Mouse (Mus musculus): Measurements from ENCODE around the gene Agpat2. TPM values are rescaled to one million over a fixed set of nuclear protein-coding genes. Genes with fewer than 3 reads are reported as not detected.

Gene Agpat2
- polyA plus RNA-seq, 1 experiment, result not detected

- WGBS, result under 1% methylated on average over 69 of the region's 70 CpGs
These were observed 23.9 kb upstream of the Agpat2 start, which contains the start of gene Fam69b for GRCm38 (mm10) chr2:26627921-26628739. TSS of gene Fam69b (plus strand) at chr2:26628457.

GRCm38 (mm10) chr2:26626081-26626480, 21.9 kb upstream of the Agpat2 start:
- H3K4me3 ChIP-seq (ENCODE audit: insufficient read depth, low read depth, low read length), result no peak overlapping the region
- WGBS, result 74% methylated on average over 3 of the region's 3 CpGs
- no peak for TF ChIP-seq CTCF (IDR thresholded peaks at IDR 0.05; ENCODE audit: insufficient read depth, low read depth, low read length)
- no peak for TF ChIP-seq POLR2A (IDR thresholded peaks at IDR 0.05; ENCODE audit: insufficient read depth, low read depth, low read length)
- H3K4me1 ChIP-seq (ENCODE audit: control insufficient read depth, insufficient read depth, low read length), result peaks cover 24% of the 10 kb centered on the region
- no peak overlapping the region for H3K27ac ChIP-seq (ENCODE audit: insufficient read depth, low read depth, low read length)

More at GRCm38 (mm10) chr2:26627921-26628739, 23.9 kb upstream of the Agpat2 start, which contains the start of gene Fam69b:
- Histone ChIP-seq H3K27ac (ENCODE audit: insufficient read depth, low read depth, low read length) (peak within 1 kb of the TSS; percentile 70), H3K4me3 (ENCODE audit: insufficient read depth, low read depth, low read length) (peak within 1 kb of the TSS; percentile 82), H3K4me1 (ENCODE audit: control insufficient read depth, insufficient read depth, low read length) (peaks cover 36% of the 10 kb centered on the region)
- TF ChIP-seq POLR2A (IDR thresholded peaks at IDR 0.05; ENCODE audit: insufficient read depth, low read depth, low read length) (0 out of 2 replicates have a peak, but pooled peaks have one; percentile 54), CTCF (IDR thresholded peaks at IDR 0.05; ENCODE audit: insufficient read depth, low read depth, low read length) (no peak)

- Histone ChIP-seq H3K4me3 (ENCODE audit: insufficient read depth, low read depth, low read length) (no peak overlapping the region), H3K27ac (ENCODE audit: insufficient read depth, low read depth, low read length) (no peak overlapping the region), H3K4me1 (ENCODE audit: control insufficient read depth, insufficient read depth, low read length) (peaks cover 19% of the 10 kb centered on the region)
- 93% methylated on average over 3 of the region's 3 CpGs for WGBS
- TF ChIP-seq POLR2A (IDR thresholded peaks at IDR 0.05; ENCODE audit: insufficient read depth, low read depth, low read length) (no peak), CTCF (IDR thresholded peaks at IDR 0.05; ENCODE audit: insufficient read depth, low read depth, low read length) (no peak)
These were observed 21.2 kb upstream of the Agpat2 start for GRCm38 (mm10) chr2:26625419-26625818.

- H3K4me3 ChIP-seq (ENCODE audit: insufficient read depth, low read depth, low read length), result no peak overlapping the region
- peaks cover 9% of the 10 kb centered on the region for H3K4me1 ChIP-seq (ENCODE audit: control insufficient read depth, insufficient read depth, low read length)
- no peak overlapping the region for H3K27ac ChIP-seq (ENCODE audit: insufficient read depth, low read depth, low read length)
- TF ChIP-seq CTCF (IDR thresholded peaks at IDR 0.05; ENCODE audit: insufficient read depth, low read depth, low read length) (no peak), POLR2A (IDR thresholded peaks at IDR 0.05; ENCODE audit: insufficient read depth, low read depth, low read length) (no peak)
- WGBS, result 70% methylated on average over 5 of the region's 5 CpGs
These were observed 18.8 kb upstream of the Agpat2 start for GRCm38 (mm10) chr2:26622984-26623383.

GRCm38 (mm10) chr2:26621246-26621645, 17.0 kb upstream of the Agpat2 start:
- H3K4me1 ChIP-seq (ENCODE audit: control insufficient read depth, insufficient read depth, low read length), result peaks cover 5% of the 10 kb centered on the region; the same call in 1 of the 2 replicates
- TF ChIP-seq CTCF (IDR thresholded peaks at IDR 0.05; ENCODE audit: insufficient read depth, low read depth, low read length) (no peak), POLR2A (IDR thresholded peaks at IDR 0.05; ENCODE audit: insufficient read depth, low read depth, low read length) (no peak)
- H3K4me3 ChIP-seq (ENCODE audit: insufficient read depth, low read depth, low read length), result no peak overlapping the region
- H3K27ac ChIP-seq (ENCODE audit: insufficient read depth, low read depth, low read length), result no peak overlapping the region
- 34% methylated on average over 2 of the region's 2 CpGs for whole genome bisulfite sequencing

GRCm38 (mm10) chr2:26617928-26618327, 13.7 kb upstream of the Agpat2 start:
- Histone ChIP-seq H3K27ac (ENCODE audit: insufficient read depth, low read depth, low read length) (no peak overlapping the region), H3K4me3 (ENCODE audit: insufficient read depth, low read depth, low read length) (no peak overlapping the region), H3K4me1 (ENCODE audit: control insufficient read depth, insufficient read depth, low read length) (peaks cover 5% of the 10 kb centered on the region; the same call in 1 of the 2 replicates)
- WGBS, result 59% methylated on average over 7 of the region's 7 CpGs
- TF ChIP-seq CTCF (IDR thresholded peaks at IDR 0.05; ENCODE audit: insufficient read depth, low read depth, low read length), result no peak
- no peak for TF ChIP-seq POLR2A (IDR thresholded peaks at IDR 0.05; ENCODE audit: insufficient read depth, low read depth, low read length)

GRCm38 (mm10) chr2:26617331-26617730, 13.1 kb upstream of the Agpat2 start:
- no peak for TF ChIP-seq POLR2A (IDR thresholded peaks at IDR 0.05; ENCODE audit: insufficient read depth, low read depth, low read length)
- no peak for TF ChIP-seq CTCF (IDR thresholded peaks at IDR 0.05; ENCODE audit: insufficient read depth, low read depth, low read length)
- H3K4me1 ChIP-seq (ENCODE audit: control insufficient read depth, insufficient read depth, low read length), result peaks cover 5% of the 10 kb centered on the region; the same call in 1 of the 2 replicates
- WGBS, result 86% methylated on average over 6 of the region's 6 CpGs
- no peak overlapping the region for H3K4me3 ChIP-seq (ENCODE audit: insufficient read depth, low read depth, low read length)
- no peak overlapping the region for H3K27ac ChIP-seq (ENCODE audit: insufficient read depth, low read depth, low read length)

- H3K4me1 ChIP-seq (ENCODE audit: control insufficient read depth, insufficient read depth, low read length), result no peaks in the 10 kb centered on the region
- H3K4me3 ChIP-seq (ENCODE audit: insufficient read depth, low read depth, low read length), result no peak overlapping the region
- TF ChIP-seq POLR2A (IDR thresholded peaks at IDR 0.05; ENCODE audit: insufficient read depth, low read depth, low read length) (no peak), CTCF (IDR thresholded peaks at IDR 0.05; ENCODE audit: insufficient read depth, low read depth, low read length) (no peak)
- no peak overlapping the region for H3K27ac ChIP-seq (ENCODE audit: insufficient read depth, low read depth, low read length)
- 81% methylated on average over 4 of the region's 4 CpGs for WGBS
These were observed 11.4 kb upstream of the Agpat2 start for GRCm38 (mm10) chr2:26615459-26616124.

- H3K4me3 ChIP-seq (ENCODE audit: insufficient read depth, low read depth, low read length), result no peak overlapping the region
- no peak for TF ChIP-seq POLR2A (IDR thresholded peaks at IDR 0.05; ENCODE audit: insufficient read depth, low read depth, low read length)
- no peak for TF ChIP-seq CTCF (IDR thresholded peaks at IDR 0.05; ENCODE audit: insufficient read depth, low read depth, low read length)
- H3K27ac ChIP-seq (ENCODE audit: insufficient read depth, low read depth, low read length), result no peak overlapping the region
- H3K4me1 ChIP-seq (ENCODE audit: control insufficient read depth, insufficient read depth, low read length), result no peaks in the 10 kb centered on the region
- WGBS, result 72% methylated on average over 5 of the region's 5 CpGs
These were observed 10.7 kb upstream of the Agpat2 start for GRCm38 (mm10) chr2:26614903-26615302.
